Mouse (Mus musculus): ENCODE results near the gene Gfpt1. TPM values are rescaled to one million over a fixed set of nuclear protein-coding genes. Genes with fewer than 3 reads are reported as not detected.

Gfpt1 gene
- total RNA-seq, 4 experiments from 2014 or later = 53.2 to 62.5 (median 55.0) TPM

DNA sequence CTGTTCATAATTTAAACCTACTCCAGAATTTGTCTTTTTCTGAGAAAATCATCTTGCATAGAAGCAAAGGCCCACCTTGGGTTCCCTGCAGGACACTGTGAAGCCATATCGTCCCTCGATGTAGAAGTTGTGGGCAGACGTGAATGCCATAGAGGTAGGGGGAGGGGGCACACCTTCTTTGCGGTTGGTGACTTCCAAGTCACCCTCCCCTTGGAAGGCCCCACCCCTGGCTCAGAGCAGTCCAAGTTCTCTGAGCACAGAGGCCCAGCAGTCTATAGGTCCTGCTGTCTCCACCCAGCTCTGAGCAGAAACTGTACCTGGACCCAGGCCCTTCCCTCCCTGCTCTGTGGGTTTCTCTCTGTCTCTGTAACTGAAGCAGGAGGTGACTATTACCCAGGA is 59.3 kb downstream of the Gfpt1 start:
- DNase-seq = no peak

DNA sequence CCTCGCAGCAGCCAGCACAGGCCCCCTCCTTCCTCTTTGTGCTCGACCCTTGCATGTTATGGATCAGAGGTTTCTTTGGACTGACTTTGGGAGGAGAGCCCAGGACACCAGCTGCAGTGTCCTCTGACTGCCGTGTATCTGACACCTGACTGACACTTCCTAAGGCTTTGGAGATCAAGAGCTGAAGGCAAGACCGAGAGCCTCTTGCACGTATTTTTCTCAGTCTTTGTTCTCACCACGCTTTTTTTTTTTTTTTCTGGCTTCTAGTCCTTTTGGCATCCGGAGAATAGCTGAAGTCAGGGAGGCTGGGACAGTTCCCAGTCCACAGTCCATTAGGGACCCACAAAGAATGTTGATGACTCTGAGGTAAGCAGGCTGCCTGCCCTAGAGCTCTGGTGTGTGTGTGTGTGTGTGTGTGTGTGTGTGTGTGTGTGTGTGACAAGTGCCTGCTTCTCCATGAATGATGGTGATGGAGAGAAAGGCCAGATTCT is 59.8 kb downstream of the Gfpt1 start:
- DNase-seq = no peak

DNA sequence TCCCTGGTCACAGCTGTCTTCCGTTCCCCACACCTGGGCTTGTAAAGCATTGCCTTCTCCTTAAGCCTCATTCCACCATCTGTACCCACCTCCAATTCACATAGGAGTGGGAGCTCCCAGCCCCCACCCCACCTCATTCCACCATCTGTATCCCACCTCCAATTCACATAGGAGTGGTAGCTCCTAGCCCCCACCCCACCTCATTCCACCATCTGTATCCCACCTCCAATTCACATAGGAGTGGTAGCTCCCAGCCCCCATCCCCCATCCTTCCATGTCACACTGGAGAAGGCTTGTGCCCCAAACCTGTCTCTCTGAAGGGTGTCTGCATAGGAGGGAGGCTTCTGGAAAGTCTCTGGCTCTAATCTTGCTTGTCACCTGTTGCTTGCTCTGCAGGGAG is 60.7 kb downstream of the Gfpt1 start:
- DNase-seq = no peak

DNA sequence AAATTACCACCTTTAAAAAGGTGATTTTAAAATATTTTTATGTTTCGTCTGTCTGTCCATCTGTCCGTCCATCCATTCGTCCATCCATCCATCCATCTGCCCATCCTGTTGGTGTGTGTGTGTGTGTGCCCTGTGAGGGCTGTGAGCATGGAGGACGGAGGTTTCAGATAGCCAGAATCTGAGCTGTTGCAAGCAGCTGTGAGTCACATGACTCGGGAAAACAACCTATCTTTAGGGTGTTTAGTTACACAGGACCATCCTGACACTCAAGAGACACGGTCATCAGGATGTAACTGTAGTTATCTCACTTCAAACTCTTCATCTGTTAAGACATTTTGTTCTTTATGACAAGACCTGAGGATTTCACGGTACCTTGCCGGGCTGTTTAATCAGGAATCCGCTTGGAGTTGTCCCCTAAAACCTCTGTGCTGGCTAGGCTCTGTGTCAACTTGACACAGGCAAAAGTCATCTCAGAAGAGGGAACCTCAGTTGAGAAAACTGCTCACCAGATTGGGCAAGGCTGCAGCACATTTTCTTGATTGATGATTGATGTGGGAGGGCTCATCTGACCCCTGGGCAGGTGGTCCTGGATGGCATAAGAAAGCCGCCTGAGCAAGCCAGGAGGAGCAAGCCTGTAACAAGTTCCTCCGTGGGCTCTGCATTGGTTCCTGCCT is 61.6 kb downstream of the Gfpt1 start, which contains the start of gene D6Ertd527e:
Gene D6Ertd527e, plus strand, starts transcription at position 624 of the 674 bp plus-strand sequence.
- no peak for DNase-seq

DNA sequence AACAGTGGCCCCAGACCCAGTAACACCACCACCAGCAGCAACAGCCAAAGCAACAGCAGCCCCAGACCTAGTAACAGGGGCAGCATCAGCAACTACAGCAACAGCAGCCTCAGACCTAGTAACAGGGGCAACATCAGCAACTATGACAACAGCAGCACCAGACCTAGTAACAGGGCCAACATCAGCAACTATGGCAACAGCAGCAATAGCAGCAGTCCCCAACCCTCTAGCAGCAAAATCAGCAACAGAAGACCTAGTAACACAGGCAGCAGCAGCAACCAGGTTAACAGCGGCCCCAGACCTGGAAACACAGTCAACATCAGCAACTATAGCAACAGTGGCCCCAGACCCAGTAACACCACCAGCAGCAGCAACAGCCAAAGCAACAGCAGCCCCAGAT is 68.8 kb downstream of the Gfpt1 start:
- no peak for DNase-seq

DNA sequence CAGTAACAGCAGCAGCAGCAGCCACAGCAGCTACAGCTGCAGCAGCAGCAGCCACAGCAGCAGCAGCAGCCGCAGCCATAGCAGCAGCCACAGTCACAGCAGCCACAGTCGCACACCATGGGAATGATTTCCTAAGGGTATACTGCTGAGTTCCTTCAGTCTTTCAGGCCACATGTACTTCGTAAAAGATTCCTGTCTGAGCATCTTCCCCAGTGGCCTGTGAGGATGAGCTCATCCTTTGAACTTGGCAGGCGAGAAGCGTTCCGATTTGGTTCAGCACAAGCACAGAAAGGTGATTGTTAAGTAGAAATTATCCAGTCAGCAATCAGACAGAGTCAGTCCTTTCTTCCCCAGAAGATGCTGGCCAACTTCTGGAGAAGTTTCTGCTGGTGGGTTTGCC is 69.5 kb downstream of the Gfpt1 start:
- DNase-seq = no peak

DNA sequence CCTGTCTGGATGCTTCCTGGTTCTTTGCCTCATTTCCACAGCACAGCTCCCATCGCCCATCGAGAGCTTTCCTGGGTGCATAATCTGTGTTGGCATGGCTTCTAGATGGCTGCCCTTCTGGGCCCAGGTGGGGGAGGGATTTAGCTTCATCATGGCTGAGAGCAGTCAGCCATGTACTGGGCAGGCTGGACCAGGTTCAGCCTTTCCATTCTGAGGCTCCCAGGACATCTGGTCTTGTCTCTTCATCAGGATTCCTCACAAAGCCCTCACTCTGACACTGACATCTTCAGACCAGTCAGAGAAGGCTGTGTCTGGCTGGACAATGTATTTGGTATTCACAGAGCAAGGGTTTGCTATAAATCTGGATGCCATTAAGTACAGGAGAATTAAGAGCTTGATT is 73.3 kb downstream of the Gfpt1 start:
- no peak for DNase-seq

DNA sequence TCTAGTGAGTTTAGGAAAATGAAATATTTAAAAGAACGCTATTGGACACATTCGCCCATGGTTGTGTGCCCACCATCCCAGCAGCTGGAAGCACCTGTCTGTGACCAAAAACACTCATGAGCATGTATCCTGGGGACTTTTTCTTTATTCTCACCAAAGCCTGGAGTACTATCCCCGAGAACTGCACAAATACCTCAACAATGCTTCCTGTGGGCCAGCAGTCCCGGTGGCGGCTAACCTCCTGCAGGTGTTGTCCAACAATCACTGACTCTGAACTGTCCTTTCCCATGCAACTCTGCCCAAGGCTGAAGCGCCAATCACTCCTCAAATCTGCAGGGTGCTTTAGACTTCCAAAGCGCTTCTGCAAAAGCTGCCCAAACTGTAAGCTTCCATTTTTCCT is 74.0 kb downstream of the Gfpt1 start:
- no peak for DNase-seq

DNA sequence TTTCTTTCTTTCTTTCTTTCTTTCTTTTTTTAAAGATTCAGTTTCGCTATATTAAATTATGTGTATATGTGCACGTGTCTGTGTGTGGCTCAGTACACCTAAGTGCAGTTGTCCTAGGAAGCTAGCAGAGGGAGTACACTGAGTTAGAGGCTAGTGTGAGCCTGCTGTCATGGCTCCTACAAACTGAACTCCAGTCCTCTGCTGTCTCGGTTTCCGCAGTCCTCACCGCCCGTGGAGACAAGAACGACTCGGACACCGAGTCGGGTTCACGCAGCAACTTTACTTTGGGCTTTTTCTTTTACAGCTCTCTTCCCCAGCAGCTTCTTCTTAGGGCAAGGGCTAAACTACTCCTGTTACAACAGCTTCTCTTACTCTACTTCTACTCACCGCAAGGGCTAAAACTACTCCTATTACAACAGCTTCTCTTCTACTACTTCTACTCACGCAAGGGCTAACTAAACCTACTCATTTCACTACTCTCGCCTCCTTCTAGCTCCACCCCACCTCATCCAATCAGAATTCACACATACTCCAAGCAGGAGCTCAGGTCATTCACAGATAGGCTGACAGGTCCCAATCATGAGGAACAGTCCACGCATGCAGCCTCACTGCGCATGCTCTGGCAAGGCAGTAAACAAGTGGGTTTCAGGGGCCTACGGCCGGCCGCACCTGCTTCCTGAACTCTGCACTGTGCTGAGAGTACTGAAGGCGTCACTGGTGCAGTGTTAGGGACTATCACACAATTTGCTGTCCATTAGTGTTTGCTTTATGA is 76.6 kb downstream of the Gfpt1 start:
- no peak for DNase-seq

DNA sequence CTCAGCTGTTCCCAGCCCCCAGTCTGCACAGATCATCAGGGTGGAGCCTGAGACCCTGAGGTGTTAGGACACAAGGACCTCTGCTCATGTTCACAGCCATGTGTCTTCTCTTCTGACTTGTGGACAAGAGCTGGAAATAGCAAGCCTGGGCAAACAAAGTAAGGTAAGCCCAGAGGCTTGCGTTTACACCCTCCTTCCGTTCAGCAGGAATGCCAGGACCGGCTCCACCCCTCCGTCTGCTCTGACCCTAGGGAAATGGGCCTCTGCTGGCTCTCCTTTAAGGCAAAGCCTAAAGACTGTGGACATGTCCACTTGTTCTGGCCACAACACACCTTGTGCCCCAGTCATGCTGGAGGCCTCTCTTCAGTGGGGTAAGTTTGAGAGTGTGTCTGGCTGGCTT is 77.3 kb downstream of the Gfpt1 start:
- no peak for DNase-seq

DNA sequence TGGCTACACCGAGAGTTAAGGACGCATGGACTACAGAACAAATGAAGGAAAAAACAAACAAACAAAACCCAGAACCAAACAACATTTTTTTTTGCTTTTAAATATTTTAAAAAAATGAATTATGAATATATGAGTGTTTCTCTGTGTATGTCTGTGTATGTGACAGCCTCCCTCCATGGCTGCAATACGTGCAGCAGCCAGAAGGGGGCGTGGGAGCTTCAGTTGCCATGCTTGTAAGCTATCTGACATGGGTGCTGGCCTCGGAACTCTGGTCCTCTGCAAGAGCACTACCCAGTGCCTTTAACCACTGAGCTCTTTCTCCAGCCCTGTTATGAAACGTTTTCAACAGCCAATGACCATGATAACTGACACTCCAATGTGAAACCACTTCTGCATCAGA is 78.0 kb downstream of the Gfpt1 start:
- DNase-seq = no peak

DNA sequence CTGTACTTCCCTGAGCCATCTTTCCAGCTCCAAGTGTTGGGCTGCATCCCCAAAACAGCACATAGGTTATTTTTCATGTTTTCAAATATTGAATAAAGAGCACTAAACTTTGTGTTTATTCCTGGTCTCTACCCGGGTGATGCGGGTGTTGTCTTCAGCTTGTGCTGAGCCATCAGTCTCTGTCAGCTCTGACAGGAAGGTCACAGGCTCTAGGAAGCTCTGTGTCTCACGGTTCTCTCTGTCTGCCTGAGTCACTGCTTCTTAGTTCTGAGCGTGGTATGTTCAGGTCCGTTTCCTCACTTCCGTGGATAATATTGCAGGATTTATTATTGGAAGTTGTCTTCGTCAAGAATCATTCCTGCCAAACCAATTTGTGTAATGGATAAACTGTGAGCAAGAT is 79.3 kb downstream of the Gfpt1 start:
- DNase-seq = no peak

DNA sequence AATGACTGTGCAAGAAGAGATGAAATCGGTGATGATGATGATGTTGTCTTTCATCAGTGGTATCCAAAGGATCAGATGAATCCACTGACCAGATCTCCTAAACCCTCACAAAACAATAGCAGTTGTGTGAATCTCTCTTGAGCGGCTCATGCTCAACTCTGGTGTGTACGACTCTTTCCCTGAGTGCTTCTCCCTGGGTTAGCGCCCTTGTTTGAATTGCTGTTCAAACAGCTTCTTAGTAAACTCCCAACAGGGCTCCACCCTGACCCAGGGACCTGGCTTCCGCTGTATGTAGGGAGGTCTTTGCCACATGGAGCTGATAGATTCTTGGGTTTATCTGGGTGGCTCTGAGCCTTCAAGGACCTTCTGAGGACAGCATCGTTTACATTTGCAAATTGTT is 80.8 kb downstream of the Gfpt1 start:
- DNase-seq = no peak

DNA sequence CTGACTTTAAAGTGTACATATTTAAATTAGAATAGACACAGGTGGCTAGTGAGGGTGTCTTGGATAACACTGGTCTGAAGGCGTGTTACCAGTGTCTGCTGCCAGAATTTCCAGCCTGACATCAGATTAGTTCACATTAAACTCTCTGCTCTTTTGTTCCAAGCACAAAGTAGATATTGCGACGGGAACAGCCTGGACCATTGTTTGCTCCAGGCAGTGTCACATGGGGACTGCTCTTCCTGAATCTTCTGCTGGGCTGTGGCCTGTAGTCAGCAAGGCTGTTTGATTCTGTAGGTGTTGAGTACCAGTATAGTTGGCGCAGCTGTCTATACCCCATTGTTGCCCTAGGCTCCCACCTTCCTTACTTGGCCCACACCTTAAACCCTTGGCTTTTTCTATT is 81.3 kb downstream of the Gfpt1 start:
- DNase-seq = no peak

DNA sequence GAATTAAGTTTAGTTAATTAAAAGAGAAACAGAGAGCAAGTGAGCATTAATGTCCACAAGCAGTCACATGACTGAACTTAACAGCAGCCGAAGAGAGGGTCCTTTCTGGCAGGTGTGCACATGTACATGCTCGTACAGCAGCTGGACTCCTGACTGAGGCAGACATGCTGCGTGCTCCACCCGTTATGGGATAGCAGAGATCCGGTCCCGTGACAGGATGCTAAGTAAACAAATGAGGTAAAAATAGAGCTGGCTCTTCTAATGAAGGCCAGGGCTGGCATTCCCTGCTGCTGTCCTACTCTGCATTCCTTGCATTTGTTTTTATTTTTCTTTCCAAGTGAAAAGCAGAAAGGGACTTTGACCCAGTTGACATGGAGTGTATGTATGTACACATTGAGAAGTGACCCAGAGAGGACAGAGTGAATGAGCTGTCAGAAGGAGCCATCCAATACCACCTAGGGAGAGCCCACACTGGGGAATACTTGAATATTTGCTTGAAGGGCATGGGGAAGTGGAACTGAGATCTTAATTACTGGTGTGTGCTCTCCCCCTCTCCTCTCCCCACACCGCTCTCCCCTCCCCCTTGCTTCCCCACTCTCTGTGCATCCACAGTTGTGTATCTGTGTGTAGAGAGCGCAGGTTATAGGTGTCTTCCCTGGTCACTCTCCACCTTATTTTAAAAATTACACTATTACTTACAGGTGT is 84.6 kb downstream of the Gfpt1 start:
- DNase-seq = no peak

DNA sequence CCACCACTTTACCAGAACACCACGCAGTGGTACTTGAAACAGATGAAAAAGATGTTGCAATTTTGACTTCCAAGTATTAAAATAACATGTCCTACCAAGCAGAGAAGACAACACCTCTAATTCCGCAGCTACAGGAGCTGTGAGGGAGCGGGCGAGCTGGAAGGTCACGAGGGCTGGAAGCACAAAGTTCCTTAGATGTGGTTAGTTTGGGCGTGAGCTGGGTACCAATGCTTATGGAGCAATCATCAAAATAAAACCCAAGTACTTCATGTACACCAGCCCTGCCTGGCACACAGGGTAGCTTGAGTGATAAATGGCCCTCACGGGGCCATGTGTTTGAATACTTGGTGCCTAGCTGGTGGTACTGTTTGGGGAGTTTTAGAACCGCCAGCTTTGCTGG is 87.2 kb downstream of the Gfpt1 start:
- no peak for DNase-seq

DNA sequence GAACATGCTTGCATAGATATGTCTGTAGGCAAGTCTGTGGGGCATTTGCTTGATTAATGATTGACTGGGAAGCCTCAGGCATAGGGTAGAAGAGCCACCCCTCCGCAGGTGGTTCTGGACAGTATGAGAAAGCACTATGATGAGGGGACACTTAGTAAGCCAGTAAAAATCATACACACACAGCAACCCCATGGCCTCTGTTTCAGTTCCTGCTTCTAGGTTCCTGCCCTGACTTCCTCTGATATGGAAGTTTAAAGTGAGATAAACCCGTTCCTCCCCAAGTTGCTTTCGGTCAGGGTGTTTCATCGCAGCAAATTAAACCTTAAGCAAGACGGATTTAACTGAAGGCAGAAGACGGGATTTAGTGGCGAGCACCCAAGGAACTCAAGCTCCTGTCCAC is 88.0 kb downstream of the Gfpt1 start:
- no peak for DNase-seq

DNA sequence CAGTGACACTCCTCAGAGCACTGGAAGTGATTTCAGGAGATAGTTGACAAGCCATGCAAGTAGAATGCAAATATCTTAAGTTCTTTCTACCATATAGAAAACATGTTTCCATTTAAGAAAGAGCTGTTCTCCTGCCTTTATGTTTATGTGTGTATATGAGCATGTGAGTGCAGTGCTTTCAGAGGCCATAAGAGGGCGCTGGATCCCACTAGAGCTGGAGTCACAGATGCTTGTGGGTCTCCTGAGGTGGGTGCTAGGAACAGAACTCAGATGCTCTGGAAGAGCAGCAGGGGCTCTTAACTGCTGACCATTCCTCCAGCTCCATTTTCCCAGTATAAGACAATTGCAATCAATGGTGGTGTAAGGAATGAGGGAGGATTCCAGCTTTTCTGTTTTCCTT is 88.4 kb downstream of the Gfpt1 start:
- no peak for DNase-seq

DNA sequence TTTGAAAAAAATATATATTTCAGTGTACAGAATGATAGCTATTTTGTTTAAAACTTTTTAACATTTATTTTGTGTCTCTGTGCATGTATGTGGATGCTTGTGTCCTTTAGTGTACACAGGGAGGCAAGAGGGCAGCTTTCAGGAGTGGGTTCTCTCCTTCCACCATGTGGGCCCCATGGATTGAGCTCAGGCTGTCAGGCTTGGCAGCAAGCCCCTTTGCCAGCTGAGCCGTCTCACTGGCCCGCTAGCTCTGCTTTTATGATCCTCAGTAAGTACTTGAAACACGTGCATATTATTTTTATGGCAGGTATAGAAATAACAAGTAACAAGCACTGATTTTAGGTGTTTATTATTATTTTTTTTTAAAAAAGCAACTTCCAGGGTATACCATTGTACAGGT is 90.9 kb downstream of the Gfpt1 start:
- DNase-seq = no peak

DNA sequence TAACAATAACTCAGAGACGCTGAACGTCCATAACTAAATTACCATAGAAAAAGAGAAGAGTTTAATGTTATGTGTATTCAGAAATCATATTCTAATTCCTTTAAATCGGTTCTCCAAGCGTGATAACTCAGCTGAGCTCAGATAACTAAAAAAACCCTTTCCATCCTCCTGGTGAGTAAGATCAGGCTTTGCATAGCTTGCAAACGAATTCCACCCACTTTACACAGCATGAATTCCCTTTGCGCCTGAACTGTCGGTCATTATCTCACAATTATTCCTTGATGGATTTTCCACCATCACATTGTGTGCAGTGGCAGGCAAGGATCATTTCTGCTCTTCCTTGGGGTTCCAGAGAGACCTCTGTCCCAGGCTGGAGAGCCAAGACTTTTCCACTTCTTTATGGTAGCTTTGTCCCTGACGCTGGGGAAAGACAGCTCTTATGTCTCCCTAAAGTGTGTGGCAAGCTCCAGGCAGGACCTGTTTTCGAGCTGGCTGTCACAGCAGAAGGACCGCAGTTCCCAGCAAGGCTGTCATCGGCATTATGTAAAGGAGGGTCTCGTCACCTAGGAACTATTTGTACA is 91.4 kb downstream of the Gfpt1 start:
- no peak for DNase-seq

DNA sequence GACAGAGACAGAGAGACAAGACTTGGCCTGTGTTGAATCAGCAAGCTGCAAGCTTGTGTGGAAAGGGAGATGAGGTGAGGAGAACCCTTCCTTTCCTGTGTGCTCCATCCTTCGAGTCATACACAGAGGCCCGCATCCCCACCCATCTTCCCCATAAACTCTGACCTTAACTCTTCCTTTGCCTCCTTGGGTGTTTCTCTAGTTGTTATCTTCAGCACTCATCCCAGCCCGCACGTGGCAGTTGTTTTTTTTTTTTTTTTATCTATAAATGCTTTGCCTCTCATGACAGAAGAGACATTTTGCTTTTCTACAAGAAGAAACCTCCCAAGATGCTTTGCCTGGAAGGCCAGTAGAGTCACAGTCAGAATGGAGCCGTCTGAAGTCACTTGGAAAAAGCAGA is 95.8 kb downstream of the Gfpt1 start:
- no peak for DNase-seq

DNA sequence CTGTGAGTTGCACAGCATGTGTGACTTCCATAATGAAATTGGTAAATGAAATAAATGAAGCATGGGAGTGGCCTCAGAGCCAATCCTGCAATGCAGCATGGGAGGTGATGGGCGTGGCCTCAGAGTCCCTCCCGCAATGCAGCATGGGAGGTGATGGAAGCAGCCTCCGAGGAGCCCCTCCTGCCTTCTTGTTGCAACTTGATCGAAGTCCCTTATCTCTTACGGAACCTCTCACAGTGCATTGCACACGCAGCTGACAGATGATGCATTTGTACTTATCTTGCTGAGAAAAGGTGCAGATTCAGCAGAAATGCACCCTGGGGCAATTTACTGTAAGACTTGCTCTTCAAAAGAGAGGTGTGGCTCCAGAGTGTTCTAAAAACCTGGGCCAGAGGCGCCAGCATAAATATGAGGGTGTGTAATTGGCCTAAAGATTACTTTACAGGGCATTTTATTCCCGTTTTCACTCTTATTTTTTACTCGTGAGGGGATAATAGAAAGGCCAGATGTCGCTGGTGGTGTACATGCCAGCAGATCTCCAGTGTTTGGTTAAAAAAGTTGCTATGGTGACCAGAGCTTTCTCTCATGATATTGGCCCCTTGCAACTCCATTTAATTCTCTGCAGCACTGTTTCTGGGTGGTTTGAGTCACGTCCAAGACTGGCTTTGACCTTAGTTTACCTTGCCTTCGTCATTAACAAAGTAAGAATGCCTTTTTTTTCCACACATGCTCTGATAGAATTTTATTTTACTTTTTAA is 97.3 kb downstream of the Gfpt1 start:
- DNase-seq = no peak
